Mouse (Mus musculus): Measurements from ENCODE around the gene Rnf212b. TPM values are rescaled to one million over a fixed set of nuclear protein-coding genes. Genes with fewer than 3 reads are reported as not detected.
A peak's percentile ranks its signal among the peaks of the same experiment; 100 is the strongest.

The Rnf212b gene
- total RNA-seq, 1 experiment from 2014 or later: not detected

GRCm38 (mm10) chr14:54793894-54794830 lies 19.8 kb upstream of the Rnf212b start:
- ATAC-seq (replicated peaks; ENCODE audit: insufficient number of reproducible peaks, low FRiP score, low TSS enrichment, poor library complexity, severe bottlenecking): no peak

DNA sequence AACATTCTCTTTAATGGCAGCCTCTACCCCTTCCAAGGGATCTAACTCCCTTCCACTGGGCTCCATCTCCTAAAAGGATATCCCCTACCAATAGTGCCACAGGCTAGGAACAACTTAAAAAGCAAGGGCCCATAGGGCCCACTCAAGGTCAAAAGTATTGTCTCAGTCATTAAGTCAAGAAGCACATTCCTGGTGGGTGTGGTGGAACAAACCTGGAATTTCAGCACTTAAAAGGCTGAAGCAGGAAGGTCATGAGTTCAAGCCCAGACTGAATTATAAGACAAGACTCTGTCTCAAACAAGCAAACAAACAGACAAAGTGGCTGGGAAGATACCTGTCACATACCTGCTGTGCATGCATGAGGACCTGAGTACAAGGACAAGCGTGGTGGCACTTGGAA lies 18.0 kb upstream of the Rnf212b start:
- ATAC-seq (replicated peaks; ENCODE audit: insufficient number of reproducible peaks, low FRiP score, low TSS enrichment, poor library complexity, severe bottlenecking): no peak

- ATAC-seq (replicated peaks; ENCODE audit: insufficient number of reproducible peaks, low FRiP score, low TSS enrichment, poor library complexity, severe bottlenecking): no peak
These were observed 17.2 kb upstream of the Rnf212b start for GRCm38 (mm10) chr14:54796760-54797159.

DNA sequence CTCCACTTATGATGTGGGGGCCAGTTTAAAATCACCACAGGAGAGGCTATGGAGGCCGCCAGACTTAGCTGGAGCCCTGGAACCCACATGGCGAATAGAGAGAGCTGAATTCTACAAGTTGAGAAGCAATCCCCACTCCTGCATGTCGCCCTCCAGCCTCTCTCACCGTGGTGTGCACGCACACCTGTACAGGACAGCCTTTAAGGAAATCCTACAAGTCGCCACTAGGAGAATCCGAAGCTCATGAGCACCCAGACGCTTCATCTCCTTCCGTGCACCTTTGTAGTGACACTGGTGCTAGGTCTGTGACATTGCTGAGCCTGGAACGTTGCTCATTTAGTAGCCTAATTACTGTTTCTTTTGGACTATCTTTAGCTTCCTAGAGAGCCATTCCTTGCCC lies 14.3 kb upstream of the Rnf212b start:
- ATAC-seq (replicated peaks; ENCODE audit: insufficient number of reproducible peaks, low FRiP score, low TSS enrichment, poor library complexity, severe bottlenecking): no peak

- ATAC-seq (replicated peaks; ENCODE audit: insufficient number of reproducible peaks, low FRiP score, low TSS enrichment, poor library complexity, severe bottlenecking): no peak
These were observed 11.5 kb upstream of the Rnf212b start for GRCm38 (mm10) chr14:54802428-54802827.

DNA sequence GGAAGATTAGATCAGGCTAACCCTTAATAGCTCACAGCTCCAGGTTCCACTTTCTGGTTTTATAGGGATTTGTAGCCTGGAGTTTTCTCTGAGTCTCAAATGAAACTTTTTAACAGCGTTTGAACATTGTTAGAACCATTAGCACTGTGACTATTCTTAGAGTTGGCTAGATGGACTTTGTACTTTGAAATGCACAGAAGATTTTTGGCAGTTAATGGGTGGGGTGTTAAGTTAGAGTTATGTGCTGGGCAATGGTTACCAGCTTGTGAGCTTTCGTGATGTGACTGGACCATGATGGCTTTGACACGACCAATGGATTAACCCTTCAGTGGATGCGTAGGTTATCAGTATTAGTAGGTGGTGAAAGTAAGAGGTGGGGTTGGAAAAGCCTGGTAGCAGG lies 7.8 kb upstream of the Rnf212b start:
- no peak for ATAC-seq (replicated peaks; ENCODE audit: insufficient number of reproducible peaks, low FRiP score, low TSS enrichment, poor library complexity, severe bottlenecking)

DNA sequence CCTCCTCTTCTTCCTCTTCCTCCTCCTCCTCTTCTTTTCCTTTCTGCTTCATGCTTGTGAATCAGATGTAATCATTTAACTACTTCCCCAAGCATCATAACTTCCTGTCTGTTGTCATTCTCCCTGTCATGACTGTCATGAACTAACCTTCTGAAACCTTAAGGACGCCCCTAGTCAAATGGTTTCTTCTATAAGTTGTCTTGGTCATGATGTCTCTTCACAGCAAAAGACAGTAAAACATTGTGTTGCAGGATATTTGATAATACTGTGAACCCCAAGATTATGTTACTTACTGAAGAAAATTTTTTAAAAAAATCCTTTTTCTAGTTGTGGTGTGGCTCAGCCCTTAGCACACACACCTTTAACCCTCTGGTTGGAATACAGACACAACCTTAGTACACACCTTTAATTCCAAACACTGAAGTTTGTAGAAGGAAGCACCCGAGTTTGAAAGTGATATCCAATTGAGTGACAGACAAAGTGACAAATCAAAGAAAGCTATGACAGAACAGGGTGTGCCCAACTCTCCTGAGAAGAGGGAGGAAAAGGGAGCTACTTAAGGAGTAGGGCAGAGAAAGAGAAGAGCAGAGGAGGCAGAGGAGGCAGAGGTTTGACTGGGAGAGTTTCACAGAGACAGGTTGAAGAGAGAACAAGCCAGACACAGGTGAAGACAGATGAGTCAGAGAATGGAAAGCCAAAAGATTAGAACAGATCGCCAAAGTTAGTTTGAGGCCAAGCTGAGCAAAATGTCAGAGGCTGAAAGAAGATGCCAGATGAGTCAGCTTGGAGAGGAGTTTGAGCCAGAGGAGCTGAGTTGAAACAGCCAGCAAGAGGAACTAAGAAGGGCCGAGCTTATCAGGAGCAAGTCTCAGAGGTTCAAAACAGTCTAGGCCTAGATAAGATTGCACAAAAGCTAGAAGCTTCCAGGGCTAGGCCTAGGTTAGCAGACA lies 4.9 kb upstream of the Rnf212b start:
- ATAC-seq (replicated peaks; ENCODE audit: insufficient number of reproducible peaks, low FRiP score, low TSS enrichment, poor library complexity, severe bottlenecking): no peak

DNA sequence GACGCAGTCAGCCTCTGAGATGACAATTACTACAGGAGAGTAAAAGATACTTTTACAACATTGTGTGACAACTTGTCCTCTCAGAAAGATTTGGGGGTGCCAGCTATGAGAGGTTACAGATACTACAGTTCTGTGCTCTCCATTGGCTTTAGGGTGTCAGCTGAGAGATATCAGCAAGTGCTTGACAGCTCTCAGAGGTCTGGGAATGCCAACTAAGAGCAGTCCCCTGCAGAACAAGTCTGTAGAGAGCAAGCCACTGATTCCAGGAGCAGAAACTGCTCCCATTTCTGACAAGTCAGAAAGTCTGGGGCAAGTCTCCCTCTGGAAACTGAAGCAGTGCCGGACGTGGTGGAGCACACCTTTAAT lies 4.3 kb upstream of the Rnf212b start:
- no peak for ATAC-seq (replicated peaks; ENCODE audit: insufficient number of reproducible peaks, low FRiP score, low TSS enrichment, poor library complexity, severe bottlenecking)

- ATAC-seq (replicated peaks; ENCODE audit: insufficient number of reproducible peaks, low FRiP score, low TSS enrichment, poor library complexity, severe bottlenecking): no peak
These were observed 1.8 kb downstream of the Rnf212b start for GRCm38 (mm10) chr14:54815737-54816136.

DNA sequence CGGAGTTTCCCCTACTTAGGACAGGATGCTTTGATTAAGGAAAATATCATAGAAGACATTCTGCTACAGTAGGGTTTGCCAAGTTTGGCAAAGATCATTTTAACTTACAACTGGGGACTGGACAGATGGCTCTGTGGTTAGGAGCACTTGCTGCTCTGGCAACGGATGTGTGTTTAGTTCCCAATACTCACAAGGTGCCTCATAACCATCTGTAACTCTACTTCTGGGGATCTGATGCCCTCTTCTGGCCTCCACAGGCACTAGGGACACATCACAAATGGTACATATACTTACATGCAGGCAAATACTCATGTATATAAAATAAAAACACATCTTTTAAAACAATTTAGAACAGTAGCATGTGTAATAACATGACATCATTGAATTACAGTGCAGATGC lies 3.9 kb downstream of the Rnf212b start:
- no peak for ATAC-seq (replicated peaks; ENCODE audit: insufficient number of reproducible peaks, low FRiP score, low TSS enrichment, poor library complexity, severe bottlenecking)

DNA sequence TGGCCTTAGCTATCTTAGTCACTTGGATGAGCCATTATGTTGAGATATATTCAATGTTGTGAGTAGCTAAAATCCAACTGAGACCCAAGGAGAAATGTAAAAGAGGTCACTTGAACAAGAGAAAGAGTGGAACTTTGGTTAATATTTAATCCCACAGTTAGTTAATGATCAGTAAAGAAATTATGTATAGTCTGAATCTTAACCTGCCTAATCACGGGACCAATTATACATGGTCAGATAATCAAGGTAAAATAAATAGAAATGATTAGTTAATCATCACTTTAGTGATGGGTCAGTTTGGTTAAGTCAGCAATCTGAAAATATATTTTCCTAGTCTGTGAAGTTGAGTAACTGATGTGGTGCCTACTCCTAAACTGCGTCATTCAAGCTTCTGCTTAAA lies 8.4 kb downstream of the Rnf212b start:
- no peak for ATAC-seq (replicated peaks; ENCODE audit: insufficient number of reproducible peaks, low FRiP score, low TSS enrichment, poor library complexity, severe bottlenecking)

- ATAC-seq (replicated peaks; ENCODE audit: insufficient number of reproducible peaks, low FRiP score, low TSS enrichment, poor library complexity, severe bottlenecking): no peak
These were observed 9.8 kb downstream of the Rnf212b start for GRCm38 (mm10) chr14:54823716-54824115.

DNA sequence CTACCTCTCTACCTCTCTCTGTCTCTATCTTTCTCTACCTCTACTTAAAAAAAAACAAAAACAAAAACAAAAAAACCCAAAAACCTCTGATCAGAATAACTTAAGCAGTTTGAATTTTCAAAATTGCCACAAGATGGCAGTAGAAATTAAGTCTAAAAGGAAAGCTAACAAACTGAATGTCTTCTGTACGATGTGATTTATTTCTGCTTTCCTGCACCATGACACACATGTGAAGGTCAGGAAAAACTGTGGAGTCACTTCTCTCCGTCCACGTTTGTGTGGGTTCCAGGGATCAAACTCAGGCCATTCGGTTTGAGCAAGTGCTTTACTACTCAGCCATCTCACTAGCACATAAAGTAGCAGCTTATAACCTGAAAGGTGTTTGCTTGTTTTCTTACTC lies 29.5 kb downstream of the Rnf212b start:
- no peak for ATAC-seq (replicated peaks; ENCODE audit: insufficient number of reproducible peaks, low FRiP score, low TSS enrichment, poor library complexity, severe bottlenecking)

GRCm38 (mm10) chr14:54855726-54856125 lies 41.8 kb downstream of the Rnf212b start:
- ATAC-seq (replicated peaks; ENCODE audit: insufficient number of reproducible peaks, low FRiP score, low TSS enrichment, poor library complexity, severe bottlenecking): no peak

GRCm38 (mm10) chr14:54856703-54857102 lies 42.8 kb downstream of the Rnf212b start:
- no peak for ATAC-seq (replicated peaks; ENCODE audit: insufficient number of reproducible peaks, low FRiP score, low TSS enrichment, poor library complexity, severe bottlenecking)

- ATAC-seq (replicated peaks; ENCODE audit: insufficient number of reproducible peaks, low FRiP score, low TSS enrichment, poor library complexity, severe bottlenecking): no peak
These were observed 44.0 kb downstream of the Rnf212b start for GRCm38 (mm10) chr14:54857891-54858290.

DNA sequence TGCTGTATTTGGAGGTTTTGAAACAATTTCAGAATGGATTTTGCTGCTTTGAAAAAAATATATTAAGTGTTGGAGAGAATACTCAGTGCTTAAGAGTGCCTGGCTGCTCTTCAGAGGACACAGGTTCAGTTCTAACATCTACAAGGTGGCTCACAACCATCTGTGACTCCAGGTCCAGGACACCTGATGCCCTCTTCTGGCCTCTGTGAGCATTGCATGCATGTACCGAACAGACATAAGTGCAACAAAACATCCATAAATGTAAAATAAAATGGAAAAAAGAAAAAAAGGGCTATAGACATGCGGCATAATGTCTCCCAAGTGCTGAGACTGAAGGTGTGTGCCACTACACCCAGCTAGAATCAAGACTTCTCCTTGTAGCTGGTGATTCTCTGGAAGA lies 46.6 kb downstream of the Rnf212b start:
- no peak for ATAC-seq (replicated peaks; ENCODE audit: insufficient number of reproducible peaks, low FRiP score, low TSS enrichment, poor library complexity, severe bottlenecking)

- ATAC-seq (replicated peaks; ENCODE audit: insufficient number of reproducible peaks, low FRiP score, low TSS enrichment, poor library complexity, severe bottlenecking): peak; percentile 98
These were observed 49.8 kb downstream of the Rnf212b start for GRCm38 (mm10) chr14:54863501-54864312.
